Mouse (Mus musculus) thymus, postnatal 25 days (tissue): ENCODE results near the gene Fgf16.
A peak's percentile ranks its signal among the peaks of the same experiment; 100 is the strongest.

Source experiments
- DNase-seq: peaks from one replicate; pipeline ENCODE4 v3.0.0; 2022

Fgf16 gene

GRCm38 (mm10) chrX:105764162-105765004 is at the start of gene Fgf16:
Gene Fgf16 (plus strand): TSS chrX:105764279.
- peak; percentile 10 for DNase-seq

DNA sequence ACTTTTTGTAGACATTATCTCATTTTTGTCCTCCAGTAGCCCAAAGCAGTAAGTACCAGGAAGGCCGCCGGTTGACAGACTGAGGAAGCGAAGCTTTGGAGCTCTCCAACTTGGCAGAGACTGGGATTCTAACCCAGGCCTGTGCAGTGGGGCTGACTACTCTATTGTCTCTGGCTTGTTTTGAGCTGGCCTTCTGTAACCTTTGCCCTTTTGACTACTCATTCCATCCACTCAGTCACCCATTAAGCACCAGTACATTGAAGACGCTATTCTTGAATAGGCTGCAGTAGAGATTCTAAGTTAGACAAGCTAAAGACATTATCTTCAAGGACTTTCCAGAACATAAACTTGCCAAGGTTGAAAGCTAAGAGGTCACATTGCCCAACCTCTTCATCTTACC is 49.3 kb upstream of the Fgf16 start:
- no peak for DNase-seq

DNA sequence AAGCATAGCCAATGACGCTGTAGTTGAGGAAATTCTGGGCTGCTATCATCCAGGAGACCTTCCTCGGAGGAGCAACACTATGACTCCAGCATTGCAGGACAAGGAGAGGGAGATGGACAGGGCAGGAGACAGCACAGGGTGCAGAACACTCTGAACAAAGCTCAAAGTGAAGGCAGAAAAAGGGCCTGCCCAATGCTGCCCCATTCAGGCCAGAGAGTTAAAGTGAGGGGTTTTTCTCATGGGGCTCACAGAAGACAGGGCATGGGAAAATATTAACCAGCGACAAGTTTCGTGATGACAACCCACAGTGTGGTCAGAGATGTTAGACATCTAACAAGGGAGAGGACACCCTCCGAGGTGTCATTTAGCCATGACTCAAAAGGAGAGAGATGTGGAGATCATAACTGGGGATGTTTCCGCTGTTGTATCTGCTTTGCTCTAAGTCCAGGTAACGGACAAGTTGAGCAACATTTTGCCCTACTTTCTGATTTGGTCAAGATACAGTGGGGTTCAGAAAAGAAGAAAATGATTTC is 48.2 kb upstream of the Fgf16 start:
- no peak for DNase-seq

- no peak for DNase-seq
Observed at GRCm38 (mm10) chrX:105718388-105718787, 45.7 kb upstream of the Fgf16 start.

GRCm38 (mm10) chrX:105718943-105719342 is 45.1 kb upstream of the Fgf16 start:
- no peak for DNase-seq

DNA sequence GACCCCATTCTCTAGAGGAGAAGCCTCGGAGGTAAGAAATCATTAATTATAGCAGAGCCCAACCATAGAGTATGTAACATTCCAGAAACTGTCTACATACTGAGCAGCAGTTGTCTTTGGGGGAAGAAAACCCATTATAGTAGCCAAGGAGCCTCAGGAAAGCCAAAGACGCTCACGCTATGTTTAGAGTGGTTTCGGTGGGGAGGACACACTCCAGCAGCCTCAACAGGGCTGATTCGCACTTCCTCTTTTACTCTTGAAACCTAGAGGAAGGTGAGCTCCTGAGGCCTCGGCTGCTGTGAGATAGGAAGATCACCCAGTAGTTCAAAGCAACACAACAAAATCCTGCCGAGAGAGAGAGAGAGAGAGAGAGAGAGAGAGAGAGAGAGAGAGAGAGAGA is 39.9 kb upstream of the Fgf16 start:
- no peak for DNase-seq

GRCm38 (mm10) chrX:105762847-105763527 is 1.1 kb upstream of the Fgf16 start:
- peak; percentile 15 for DNase-seq

- no peak for DNase-seq
Observed at GRCm38 (mm10) chrX:105763612-105764011, 467 bp upstream of the Fgf16 start.

GRCm38 (mm10) chrX:105765005-105765706 is 1.1 kb downstream of the Fgf16 start:
- DNase-seq: no peak

DNA sequence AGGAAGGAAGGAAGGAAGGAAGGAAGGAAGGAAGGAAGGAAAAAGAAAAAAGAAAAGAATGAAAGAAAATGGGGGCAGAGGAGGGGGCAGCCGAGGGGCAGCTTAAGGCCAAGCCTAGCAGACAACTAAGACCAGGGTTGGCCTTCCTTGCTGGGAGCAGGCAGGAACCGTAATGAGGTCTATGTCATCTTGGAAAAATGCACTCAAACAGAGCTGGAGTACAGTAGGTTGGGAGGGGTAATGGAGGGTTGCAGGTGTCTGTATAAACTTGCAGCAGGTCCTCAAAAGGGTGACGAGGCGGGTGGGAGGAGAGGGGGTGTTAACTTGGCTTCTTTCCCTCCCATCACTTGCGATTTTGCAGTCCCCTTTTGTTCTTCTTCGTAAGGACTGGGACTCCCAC is 1.9 kb downstream of the Fgf16 start:
- no peak for DNase-seq

GRCm38 (mm10) chrX:105767177-105767764 is 3.2 kb downstream of the Fgf16 start:
- DNase-seq: no peak

DNA sequence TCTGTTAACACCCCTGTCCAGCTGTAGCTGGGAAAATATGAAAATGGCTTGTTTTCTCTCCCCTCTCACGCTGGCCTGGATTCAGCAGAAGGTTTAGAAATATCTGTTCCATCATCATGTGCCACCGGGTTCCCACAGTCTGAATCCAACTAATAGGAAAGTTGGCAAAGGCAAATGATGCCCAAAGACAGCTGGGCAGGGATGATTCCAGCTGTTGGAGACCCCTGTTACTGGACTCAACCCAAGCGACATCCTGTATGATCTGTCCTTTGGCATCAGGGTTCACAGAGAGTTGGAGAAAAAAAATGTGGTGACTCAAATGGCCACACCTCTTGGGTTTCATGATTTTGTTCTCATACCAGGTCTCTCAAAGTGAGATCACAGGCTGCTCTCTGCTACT is 3.9 kb downstream of the Fgf16 start:
- DNase-seq: no peak

DNA sequence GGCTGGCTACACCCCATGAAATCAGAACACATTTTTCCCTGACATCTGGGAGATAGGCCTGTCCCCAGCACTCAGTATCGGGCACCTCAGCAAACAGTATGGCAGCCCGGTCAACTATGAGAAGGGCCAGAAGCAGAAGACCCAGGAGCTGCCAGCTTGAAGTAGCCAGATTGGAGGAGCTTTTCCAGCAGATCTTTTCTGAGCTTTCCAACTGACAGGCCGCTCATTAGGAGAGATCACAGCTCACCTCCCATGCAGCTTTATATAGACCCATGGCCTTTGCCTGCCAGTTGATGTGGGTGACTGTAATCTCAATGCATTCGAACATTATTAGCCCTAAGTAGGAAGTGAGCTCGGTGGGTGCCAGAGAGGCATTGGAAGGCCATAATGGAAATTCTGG is 9.2 kb downstream of the Fgf16 start:
- no peak for DNase-seq

- DNase-seq: no peak
Observed at GRCm38 (mm10) chrX:105794806-105795403, 30.8 kb downstream of the Fgf16 start.

DNA sequence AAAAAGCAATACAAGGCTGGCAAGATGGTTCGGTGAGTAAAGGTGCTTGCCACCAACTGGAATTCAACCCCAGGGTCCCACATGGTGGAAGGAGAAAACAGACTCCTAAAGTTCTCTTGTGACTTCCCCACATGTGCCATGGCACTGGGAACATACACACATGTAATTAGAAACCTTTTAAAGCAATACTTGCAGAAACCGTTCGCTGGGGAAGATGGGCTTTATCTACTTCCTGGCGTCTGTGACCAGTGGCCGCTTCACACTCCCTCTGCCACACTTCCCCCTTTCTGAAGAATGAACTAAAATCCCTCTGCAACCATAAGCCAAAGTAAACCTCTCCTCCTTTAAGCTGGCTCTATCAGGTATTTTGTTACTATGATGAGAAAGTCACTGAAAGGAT is 60.4 kb downstream of the Fgf16 start:
- DNase-seq: no peak
